Mouse (Mus musculus) spleen, adult 12 weeks (tissue): ENCODE data around the gene BC030870.

ENCODE experiments used
- DNase-seq: peaks from one replicate; pipeline ENCODE4 v3.0.0; 2022; ENCODE audit warnings: low spot score

The BC030870 gene

GRCm38 (mm10) chr8:65074733-65075132 is 54.6 kb downstream of the BC030870 start, which contains the start of gene Gm10663:
Gene Gm10663 (plus strand): TSS chr8:65075033.
- no peak for DNase-seq

- DNase-seq = no peak
Observed at GRCm38 (mm10) chr8:65070996-65071395, 58.4 kb downstream of the BC030870 start.

DNA sequence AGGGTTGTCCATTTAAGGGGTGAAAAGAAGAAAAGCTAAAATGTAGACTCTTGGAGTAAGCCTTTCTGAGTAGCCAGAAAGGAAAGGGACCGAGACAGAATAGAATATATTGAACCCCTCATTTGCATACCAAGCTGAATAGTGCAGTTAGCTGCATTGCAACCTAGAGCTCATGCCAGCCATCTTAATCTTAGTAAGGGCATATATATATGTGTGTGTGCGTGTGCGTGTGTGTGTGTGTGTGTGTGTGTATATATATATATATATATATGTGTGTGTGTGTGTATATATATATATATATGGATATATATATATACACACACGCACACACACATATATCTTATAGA is 60.9 kb downstream of the BC030870 start:
- no peak for DNase-seq

GRCm38 (mm10) chr8:65067694-65068472 is 61.5 kb downstream of the BC030870 start:
- no peak for DNase-seq

- DNase-seq = no peak
Observed at GRCm38 (mm10) chr8:65067031-65067430, 62.3 kb downstream of the BC030870 start.

DNA sequence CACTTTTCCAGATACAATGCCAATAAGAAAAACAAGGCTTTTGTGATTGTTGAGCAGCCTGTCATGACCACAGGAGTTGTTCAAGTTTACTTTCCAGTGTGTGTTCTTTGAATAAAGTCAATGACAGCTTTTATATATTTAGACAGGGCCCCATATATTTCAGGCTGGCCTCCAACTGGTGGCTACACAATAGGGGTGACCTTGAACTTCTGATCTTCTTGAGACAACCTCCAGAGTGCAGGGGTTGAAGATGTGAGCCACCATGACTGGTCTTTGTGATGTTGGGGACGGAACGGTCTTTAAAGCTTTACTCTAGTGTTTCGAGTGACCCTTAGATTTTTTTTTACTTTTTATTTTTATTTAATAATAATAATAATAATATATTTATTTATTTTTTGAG is 63.7 kb downstream of the BC030870 start:
- DNase-seq = no peak

DNA sequence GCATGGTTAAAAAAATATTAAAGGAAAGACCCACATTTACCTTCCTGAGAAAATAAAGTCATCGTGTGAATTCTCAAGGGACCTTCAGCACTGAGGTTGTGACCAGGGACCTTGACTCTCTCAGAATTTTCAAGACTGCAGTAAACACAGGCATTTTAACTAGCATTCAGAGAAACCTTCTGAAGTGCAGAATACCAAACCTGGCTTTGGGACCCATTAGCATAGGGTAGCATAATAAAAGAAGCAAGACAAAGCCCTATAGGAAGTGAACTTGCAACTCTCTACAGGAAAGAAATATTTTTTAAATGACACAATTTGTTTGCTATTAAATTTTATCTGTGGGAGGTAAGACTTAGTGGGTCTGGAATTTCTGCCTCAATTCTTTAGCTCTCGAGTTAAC is 65.3 kb downstream of the BC030870 start:
- no peak for DNase-seq

- no peak for DNase-seq
Observed at GRCm38 (mm10) chr8:65062195-65062594, 67.2 kb downstream of the BC030870 start.

DNA sequence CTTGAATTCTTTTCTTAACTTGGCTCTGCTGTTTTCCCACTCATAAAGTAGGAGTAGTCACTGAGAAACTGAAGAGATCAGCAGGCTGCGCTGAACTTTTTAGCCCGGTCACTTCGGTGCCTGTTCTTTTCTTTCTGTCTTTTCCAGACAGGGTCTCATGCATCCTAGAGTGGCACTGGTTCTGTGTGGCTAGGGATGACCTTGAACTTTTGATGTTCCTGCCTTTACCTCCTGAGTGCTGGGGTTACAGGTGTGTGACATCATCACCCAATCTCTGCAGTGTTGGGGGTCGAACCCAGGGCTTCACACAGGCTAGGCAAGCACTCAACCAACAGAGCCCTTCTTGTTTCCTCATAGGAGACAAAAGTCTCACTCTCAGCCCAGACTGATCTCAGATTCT is 72.6 kb downstream of the BC030870 start:
- no peak for DNase-seq

GRCm38 (mm10) chr8:65053968-65054367 is 75.4 kb downstream of the BC030870 start:
- no peak for DNase-seq

- DNase-seq = no peak
Observed at GRCm38 (mm10) chr8:65053554-65053953, 75.8 kb downstream of the BC030870 start.

DNA sequence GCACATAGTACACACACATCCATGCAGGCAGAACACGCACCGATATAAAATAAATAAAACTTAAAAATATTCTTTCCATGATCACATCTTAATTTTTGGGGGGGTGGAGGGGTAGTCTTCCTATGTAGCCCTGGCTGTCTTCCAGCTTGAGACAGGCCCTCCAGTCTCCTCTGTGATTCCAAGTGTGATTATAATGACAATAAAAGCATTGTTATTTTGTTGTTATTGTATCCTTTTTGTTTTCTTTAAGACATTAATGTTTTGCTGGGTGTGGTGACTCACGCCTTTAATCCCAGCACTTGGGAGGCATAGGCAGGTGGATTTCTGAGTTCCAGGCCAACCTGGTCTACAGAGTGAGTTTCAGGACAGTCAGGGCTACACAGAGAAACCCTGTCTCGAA is 81.6 kb downstream of the BC030870 start:
- no peak for DNase-seq

GRCm38 (mm10) chr8:65047193-65047592 is 82.2 kb downstream of the BC030870 start:
- no peak for DNase-seq

DNA sequence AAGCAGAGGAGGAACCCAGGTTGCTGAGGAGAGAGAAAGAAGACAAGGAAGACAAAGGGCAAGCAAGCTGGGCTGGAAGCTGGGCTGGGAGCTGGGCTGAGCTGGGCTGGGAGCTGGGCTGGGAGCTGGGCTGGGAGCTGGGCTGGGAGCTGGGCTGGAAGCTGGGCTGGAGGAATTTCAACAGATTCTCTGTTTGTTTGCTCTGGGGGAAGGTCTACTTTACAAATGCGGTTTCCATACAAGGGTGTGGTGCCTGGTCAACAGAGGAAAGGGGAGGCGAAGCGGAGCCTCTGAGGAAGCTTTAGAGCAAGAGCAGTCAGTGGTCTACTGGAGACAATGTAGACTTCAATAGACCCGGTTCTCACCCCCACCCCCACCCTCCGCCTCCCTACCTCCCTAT is 82.8 kb downstream of the BC030870 start:
- no peak for DNase-seq

- no peak for DNase-seq
Observed at GRCm38 (mm10) chr8:65037117-65037533, 92.2 kb downstream of the BC030870 start, which contains the start of gene Apela. Gene Apela (minus strand): TSS chr8:65037336.
